Mouse (Mus musculus) limb, embryonic 11.5 days (tissue): ENCODE results near the gene H2-M10.3. TPM values are rescaled to one million over a fixed set of nuclear protein-coding genes. Genes with fewer than 3 reads are reported as not detected.
"Not testable (repeated sequence)": the region's sequence is repeated elsewhere in the genome, so short reads cannot be mapped to it uniquely, and the experiment has no call there.

ENCODE experiments used
- ATAC-seq: fragments of 200-750 bp; cut with Nextera tagmentation; 2 replicates; pipeline ENCODE4 v1.8.0; 2017; ENCODE audit warnings: low read depth; ENCODE audit not compliant: insufficient number of reproducible peaks, low FRiP score, low TSS enrichment
- DNase-seq: peaks from one replicate; pipeline ENCODE4 v3.0.0-alpha.2; 2015; ENCODE audit warnings: low spot score
- H3K27ac ChIP-seq: fragments of 300-500 bp; sonication (generic); replicated peaks from 2 replicates; pipeline ENCODE4 v1.5.1; 2014; ENCODE audit warnings: low read depth, mild to moderate bottlenecking, low read length
- H3K27me3 ChIP-seq: fragments of 300-500 bp; sonication (generic); 2 replicates; pipeline ENCODE4 v1.6.1; 2014; ENCODE audit warnings: mild to moderate bottlenecking, low read length, mixed read lengths; ENCODE audit not compliant: control insufficient read depth, insufficient read depth
- H3K36me3 ChIP-seq: fragments of 300-500 bp; sonication (generic); 2 replicates; pipeline ENCODE4 v1.6.1; 2014; ENCODE audit warnings: mild to moderate bottlenecking, low read length, moderate library complexity, mixed read lengths; ENCODE audit not compliant: control insufficient read depth, insufficient read depth
- H3K4me1 ChIP-seq: fragments of 300-500 bp; sonication (generic); 2 replicates; pipeline ENCODE4 v1.6.1; 2014; ENCODE audit warnings: low read length, mixed read lengths; ENCODE audit not compliant: control insufficient read depth, insufficient read depth
- H3K4me2 ChIP-seq: fragments of 300-500 bp; sonication (generic); 2 replicates; pipeline ENCODE4 v1.6.1; 2014; ENCODE audit warnings: low read depth, mild to moderate bottlenecking, moderate library complexity; ENCODE audit not compliant: severe bottlenecking
- H3K4me3 ChIP-seq: fragments of 300-500 bp; sonication (generic); 2 replicates; pipeline ENCODE4 v1.5.1; 2014; ENCODE audit warnings: low read depth, low read length
- H3K9ac ChIP-seq: fragments of 300-500 bp; sonication (generic); 2 replicates; pipeline ENCODE4 v1.6.1; 2014; ENCODE audit warnings: mild to moderate bottlenecking, low read length
- H3K9me3 ChIP-seq: fragments of 300-500 bp; sonication (generic); 2 replicates; pipeline ENCODE4 v1.6.1; 2016; ENCODE audit warnings: low read length; ENCODE audit not compliant: control insufficient read depth
- WGBS: fragments of 180-500 bp; shearing (Covaris S2); extraction: QIAGEN DNeasy Blood & Tissue Kit; methylation state at CpG from one replicate; pipeline ENCODE4 v1.1.7; 2014; 5-methylcytosine and 5-hydroxymethylcytosine counted together
- polyA plus RNA-seq: library from polyadenylated mRNA; unstranded; fragments of >200 nt; fragmentation: Nextera tagmentation; extraction: Ambion mirVana; gene quantifications from 2 replicates; pipeline ENCODE4 v1.2.1, GENCODE M21; 2014

H2-M10.3 gene
- polyA plus RNA-seq: not detected in 2 replicates

GRCm38 (mm10) chr17:36368317-36368716 lies at the start of gene H2-M10.3:
TSS of gene H2-M10.3 (minus strand) at chr17:36368417.
- WGBS: 94% methylated on average over 2 of the region's 2 CpGs
- not testable (repeated sequence) for H3K27ac ChIP-seq, H3K4me3 ChIP-seq, DNase-seq, H3K4me1 ChIP-seq, ATAC-seq, H3K9ac ChIP-seq, H3K4me2 ChIP-seq, H3K36me3 ChIP-seq, H3K27me3 ChIP-seq, H3K9me3 ChIP-seq

GRCm38 (mm10) chr17:36417416-36417815 lies 49.2 kb upstream of the H2-M10.3 start:
- Histone ChIP-seq H3K4me2 (no peak overlapping the region), H3K4me3 (no peak overlapping the region), H3K27ac (no peak overlapping the region), H3K27me3 (no peaks in the 10 kb centered on the region), H3K9me3 (no peaks in the 10 kb centered on the region), H3K9ac (no peak overlapping the region), H3K4me1 (no peaks in the 10 kb centered on the region), H3K36me3 (no peaks in the 10 kb centered on the region)
- DNase-seq: no peak
- 66% methylated on average over 2 of the region's 2 CpGs for WGBS
- ATAC-seq: no peak

- H3K4me2 ChIP-seq: no peak overlapping the region
- DNase-seq (no peak), ATAC-seq (no peak)
- no peaks in the 10 kb centered on the region for H3K36me3 ChIP-seq
- H3K27me3 ChIP-seq: no peaks in the 10 kb centered on the region
- H3K4me3 ChIP-seq: no peak overlapping the region
- no peak overlapping the region for H3K9ac ChIP-seq
- no peak overlapping the region for H3K27ac ChIP-seq
- H3K4me1 ChIP-seq: no peaks in the 10 kb centered on the region
- H3K9me3 ChIP-seq: no peaks in the 10 kb centered on the region
- 82% methylated on average over 1 of the region's 1 CpGs for WGBS
Measured at GRCm38 (mm10) chr17:36415407-36415806, 47.2 kb upstream of the H2-M10.3 start.

- 77% methylated on average over 1 of the region's 1 CpGs for whole genome bisulfite sequencing
- DNase-seq (no peak), ATAC-seq (no peak)
- Histone ChIP-seq H3K4me3 (no peak overlapping the region), H3K36me3 (no peaks in the 10 kb centered on the region), H3K9ac (no peak overlapping the region), H3K27me3 (no peaks in the 10 kb centered on the region), H3K27ac (no peak overlapping the region), H3K4me2 (no peak overlapping the region), H3K4me1 (no peaks in the 10 kb centered on the region), H3K9me3 (no peaks in the 10 kb centered on the region)
Measured at GRCm38 (mm10) chr17:36414361-36414760, 46.1 kb upstream of the H2-M10.3 start.

- no peak overlapping the region for H3K4me2 ChIP-seq
- WGBS: 85% methylated on average over 2 of the region's 2 CpGs
- no peak for ATAC-seq
- no peak overlapping the region for H3K4me3 ChIP-seq
- no peaks in the 10 kb centered on the region for H3K27me3 ChIP-seq
- no peak overlapping the region for H3K27ac ChIP-seq
- no peaks in the 10 kb centered on the region for H3K4me1 ChIP-seq
- H3K36me3 ChIP-seq: no peaks in the 10 kb centered on the region
- no peak for DNase-seq
- H3K9me3 ChIP-seq: no peaks in the 10 kb centered on the region
- H3K9ac ChIP-seq: no peak overlapping the region
Measured at GRCm38 (mm10) chr17:36389907-36390306, 21.7 kb upstream of the H2-M10.3 start.

- ATAC-seq, H3K9ac ChIP-seq, H3K4me1 ChIP-seq, H3K4me3 ChIP-seq, DNase-seq, H3K36me3 ChIP-seq, H3K27ac ChIP-seq, H3K27me3 ChIP-seq, H3K4me2 ChIP-seq, H3K9me3 ChIP-seq: not testable (repeated sequence)
Measured at GRCm38 (mm10) chr17:36362404-36362803, 5.8 kb downstream of the H2-M10.3 start.

GRCm38 (mm10) chr17:36357512-36357911 lies 10.7 kb downstream of the H2-M10.3 start:
- H3K27me3 ChIP-seq, ATAC-seq, H3K9me3 ChIP-seq, H3K4me3 ChIP-seq, H3K27ac ChIP-seq, H3K4me2 ChIP-seq, H3K4me1 ChIP-seq, H3K36me3 ChIP-seq, H3K9ac ChIP-seq: not testable (repeated sequence)
- peak; percentile 56 for DNase-seq

GRCm38 (mm10) chr17:36355763-36356162 lies 12.5 kb downstream of the H2-M10.3 start:
- H3K27ac ChIP-seq: no peak overlapping the region
- no peaks in the 10 kb centered on the region for H3K4me1 ChIP-seq
- WGBS: 34% methylated on average over 3 of the region's 3 CpGs
- ATAC-seq (no peak), DNase-seq (no peak)
- no peaks in the 10 kb centered on the region for H3K36me3 ChIP-seq
- no peaks in the 10 kb centered on the region for H3K27me3 ChIP-seq
- no peak overlapping the region for H3K4me3 ChIP-seq
- H3K4me2 ChIP-seq: no peak overlapping the region
- no peak overlapping the region for H3K9ac ChIP-seq
- no peaks in the 10 kb centered on the region for H3K9me3 ChIP-seq

GRCm38 (mm10) chr17:36355343-36355742 lies 12.9 kb downstream of the H2-M10.3 start:
- not testable (repeated sequence) for H3K9ac ChIP-seq, H3K4me1 ChIP-seq, H3K36me3 ChIP-seq, H3K27me3 ChIP-seq, H3K9me3 ChIP-seq, H3K4me2 ChIP-seq, ATAC-seq, H3K27ac ChIP-seq, H3K4me3 ChIP-seq
- peak; percentile 37 for DNase-seq
